Mouse (Mus musculus) limb, embryonic 14.5 days (tissue): Measurements from ENCODE around the gene Abca3. TPM values are rescaled to one million over a fixed set of nuclear protein-coding genes. Genes with fewer than 3 reads are reported as not detected.

ENCODE experiments used
- ATAC-seq: fragments of 200-750 bp; cut with Nextera tagmentation; 2 replicates; pipeline ENCODE4 v1.8.0; 2017; ENCODE audit warnings: low read depth, moderate number of reproducible peaks, moderate TSS enrichment; ENCODE audit not compliant: low FRiP score
- DNase-seq: peaks from one replicate; pipeline ENCODE4 v3.0.0-alpha.2; 2015; ENCODE audit warnings: low spot score
- H3K27ac ChIP-seq: fragments of 300-500 bp; sonication (generic); replicated peaks from 2 replicates; pipeline ENCODE4 v1.5.1; 2014; ENCODE audit warnings: low read depth, mild to moderate bottlenecking, low read length, moderate library complexity, mixed read lengths
- H3K27me3 ChIP-seq: fragments of 300-500 bp; sonication (generic); 2 replicates; pipeline ENCODE4 v1.6.1; 2014; ENCODE audit warnings: low read length, mixed read lengths; ENCODE audit not compliant: control insufficient read depth, insufficient read depth
- H3K36me3 ChIP-seq: fragments of 300-500 bp; sonication (generic); 2 replicates; pipeline ENCODE4 v1.6.1; 2014; ENCODE audit warnings: mild to moderate bottlenecking, low read length, moderate library complexity, mixed read lengths; ENCODE audit not compliant: control insufficient read depth, insufficient read depth
- H3K4me1 ChIP-seq: fragments of 300-500 bp; sonication (generic); 2 replicates; pipeline ENCODE4 v1.6.1; 2014; ENCODE audit warnings: antibody characterized with exemption, low read length, mixed read lengths; ENCODE audit not compliant: control insufficient read depth, insufficient read depth
- H3K4me2 ChIP-seq: fragments of 300-500 bp; sonication (generic); replicated peaks from 2 replicates; pipeline ENCODE4 v1.6.1; 2014; ENCODE audit warnings: low read depth, mild to moderate bottlenecking, low read length, moderate library complexity; ENCODE audit not compliant: severe bottlenecking
- H3K4me3 ChIP-seq: fragments of 300-500 bp; sonication (generic); replicated peaks from 2 replicates; pipeline ENCODE4 v1.5.1; 2014; ENCODE audit warnings: low read length
- H3K9ac ChIP-seq: fragments of 300-500 bp; sonication (generic); 2 replicates; pipeline ENCODE4 v1.6.1; 2014; ENCODE audit warnings: mild to moderate bottlenecking, low read depth, low read length, moderate library complexity; ENCODE audit not compliant: severe bottlenecking
- H3K9me3 ChIP-seq: fragments of 300-500 bp; sonication (generic); 2 replicates; pipeline ENCODE4 v1.6.1; 2016; ENCODE audit warnings: low read length; ENCODE audit not compliant: control insufficient read depth
- POLR2A ChIP-seq: fragments of 200-500 bp; IDR thresholded peaks from 2 replicates; pipeline ENCODE4 v1.8.0; 2012; ENCODE audit warnings: inconsistent platforms, mild to moderate bottlenecking, moderate library complexity, borderline replicate concordance; ENCODE audit not compliant: insufficient read depth, insufficient read length; ENCODE audit errors: extremely low read depth
- WGBS: fragments of 180-500 bp; shearing (Covaris S2); extraction: QIAGEN DNeasy Blood & Tissue Kit; methylation state at CpG from one replicate; pipeline ENCODE4 v1.1.7; 2014; 5-methylcytosine and 5-hydroxymethylcytosine counted together
- polyA plus RNA-seq, 2 experiments: library from polyadenylated mRNA; depleted of rRNA in 1 of 2; stranded (reverse) in 1 of 2; unstranded in 1 of 2; fragments of >200 nt; fragmentation: Nextera tagmentation in 1 of 2; extraction: Ambion mirVana in 1 of 2; gene quantifications; 2 replicates each; pipeline versions ENCODE4 v1.2.1 to v1.2.3; 2012 to 2014

The Abca3 gene
- polyA plus RNA-seq, 2 experiments, result 9.0 to 12.4 TPM

- TF ChIP-seq POLR2A, result no peak
- Histone ChIP-seq H3K36me3 (no peaks in the 10 kb centered on the region), H3K27me3 (no peaks in the 10 kb centered on the region), H3K9me3 (no peaks in the 10 kb centered on the region), H3K4me1 (no peaks in the 10 kb centered on the region), H3K9ac (no peak overlapping the region), H3K4me3 (no peak overlapping the region), H3K4me2 (no peak overlapping the region), H3K27ac (no peak overlapping the region)
- 88% methylated on average over 9 of the region's 9 CpGs for WGBS
- ATAC-seq (no peak), DNase-seq (no peak)
Measured at GRCm38 (mm10) chr17:24364461-24364860, 12.7 kb downstream of the Abca3 start.

- DNase-seq (no peak), ATAC-seq (no peak)
- H3K4me3 ChIP-seq, result no peak overlapping the region
- no peak overlapping the region for H3K4me2 ChIP-seq
- no peak overlapping the region for H3K27ac ChIP-seq
- no peaks in the 10 kb centered on the region for H3K9me3 ChIP-seq
- WGBS, result 75% methylated on average over 13 of the region's 13 CpGs
- no peaks in the 10 kb centered on the region for H3K27me3 ChIP-seq
- no peaks in the 10 kb centered on the region for H3K36me3 ChIP-seq
- H3K4me1 ChIP-seq, result no peaks in the 10 kb centered on the region
- TF ChIP-seq POLR2A, result no peak
- no peak overlapping the region for H3K9ac ChIP-seq
Measured at GRCm38 (mm10) chr17:24365863-24366262, 14.1 kb downstream of the Abca3 start.

- Histone ChIP-seq H3K9me3 (no peaks in the 10 kb centered on the region), H3K27me3 (no peaks in the 10 kb centered on the region), H3K4me3 (no peak overlapping the region), H3K4me1 (no peaks in the 10 kb centered on the region), H3K9ac (no peak overlapping the region), H3K4me2 (no peak overlapping the region), H3K36me3 (peaks cover 4% of the 10 kb centered on the region), H3K27ac (no peak overlapping the region)
- no peak for TF ChIP-seq POLR2A
- no peak for DNase-seq
- ATAC-seq, result no peak
- 81% methylated on average over 4 of the region's 5 CpGs for WGBS
Measured at GRCm38 (mm10) chr17:24375094-24375712, 23.5 kb downstream of the Abca3 start.

DNA sequence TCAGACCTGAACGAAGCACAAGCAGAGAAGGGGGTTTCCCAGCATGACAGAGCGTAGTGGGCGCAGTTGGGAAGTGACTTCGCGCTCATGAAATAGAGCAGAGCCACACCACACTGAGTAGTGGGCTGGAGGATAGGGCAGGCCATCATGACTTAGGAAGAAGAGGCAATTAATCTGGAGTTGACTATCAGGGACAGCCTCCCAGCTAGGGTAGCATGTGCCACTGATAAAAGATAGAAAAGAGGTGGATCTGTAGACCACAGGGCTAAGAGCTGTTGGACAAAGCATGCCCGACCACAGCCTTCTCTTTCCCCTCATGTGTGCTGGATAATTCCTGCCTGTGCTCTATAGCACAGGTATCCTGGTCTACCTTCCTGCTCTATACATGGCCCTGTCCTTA is 24.1 kb downstream of the Abca3 start:
- DNase-seq (no peak), ATAC-seq (no peak)
- 92% methylated on average over 6 of the region's 6 CpGs for WGBS
- no peaks in the 10 kb centered on the region for H3K4me1 ChIP-seq
- TF ChIP-seq POLR2A, result no peak
- H3K27ac ChIP-seq, result no peak overlapping the region
- peaks cover 4% of the 10 kb centered on the region for H3K36me3 ChIP-seq
- H3K4me3 ChIP-seq, result no peak overlapping the region
- no peaks in the 10 kb centered on the region for H3K9me3 ChIP-seq
- no peak overlapping the region for H3K9ac ChIP-seq
- H3K4me2 ChIP-seq, result no peak overlapping the region
- no peaks in the 10 kb centered on the region for H3K27me3 ChIP-seq

- Histone ChIP-seq H3K4me1 (no peaks in the 10 kb centered on the region), H3K9ac (no peak overlapping the region)
- WGBS, result 95% methylated on average over 2 of the region's 2 CpGs
Measured at GRCm38 (mm10) chr17:24378496-24378895, 26.7 kb downstream of the Abca3 start.

More at GRCm38 (mm10) chr17:24378496-24378895, 26.7 kb downstream of the Abca3 start:
- Histone ChIP-seq H3K27ac (no peak overlapping the region), H3K4me2 (no peak overlapping the region), H3K27me3 (no peaks in the 10 kb centered on the region), H3K36me3 (peaks cover 10% of the 10 kb centered on the region), H3K4me3 (no peak overlapping the region), H3K9me3 (no peaks in the 10 kb centered on the region)
- TF ChIP-seq POLR2A, result no peak
- DNase-seq (no peak), ATAC-seq (no peak)
